Mouse (Mus musculus) thymus, postnatal 14 days (tissue): ENCODE measurements around the gene Dnajc17.

Source experiments
- DNase-seq: peaks from one replicate; pipeline ENCODE4 v3.0.0; 2021

Gene Dnajc17

DNA sequence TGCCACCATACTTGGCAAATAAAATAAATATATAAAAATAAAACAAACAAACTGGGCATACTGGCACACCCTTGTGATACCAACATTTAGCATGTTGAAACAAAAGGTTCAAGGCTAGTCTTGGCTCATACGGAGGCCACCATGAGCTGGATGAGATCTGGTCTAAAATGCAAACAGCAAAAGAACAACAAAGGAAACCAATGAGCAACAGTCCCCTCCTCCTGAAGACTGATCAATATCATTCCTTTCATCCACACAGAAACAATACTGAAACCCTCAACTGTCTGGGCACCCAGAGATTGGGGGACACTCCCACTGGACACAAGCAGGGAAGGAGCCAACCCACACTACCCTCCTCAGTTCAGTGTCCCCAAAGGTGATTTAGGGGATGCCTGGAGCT is 11.1 kb downstream of the Dnajc17 start:
- no peak for DNase-seq

GRCm38 (mm10) chr2:119196316-119197108 is 12.1 kb downstream of the Dnajc17 start:
- DNase-seq: no peak

DNA sequence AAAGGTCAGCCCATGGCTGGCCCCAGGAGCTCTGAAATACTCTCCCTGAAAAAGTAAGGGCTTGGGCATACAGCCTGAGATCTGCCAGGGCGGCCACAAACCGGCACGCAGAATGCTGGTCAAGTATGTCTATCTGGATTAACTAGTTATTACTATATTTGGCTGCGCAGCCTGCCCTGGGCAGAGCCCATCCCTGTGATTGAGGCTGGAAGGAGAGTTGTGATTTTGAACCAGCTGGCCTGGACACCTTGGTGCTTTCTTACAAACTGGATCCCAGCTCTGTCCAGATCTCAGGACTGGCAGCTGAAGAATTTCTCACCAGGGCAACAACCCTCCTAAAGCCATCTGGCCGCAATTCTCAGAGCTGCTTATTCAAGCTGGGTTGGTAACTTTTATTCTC is 14.5 kb downstream of the Dnajc17 start:
- DNase-seq: no peak

GRCm38 (mm10) chr2:119190969-119191368 is 17.6 kb downstream of the Dnajc17 start:
- DNase-seq: no peak

DNA sequence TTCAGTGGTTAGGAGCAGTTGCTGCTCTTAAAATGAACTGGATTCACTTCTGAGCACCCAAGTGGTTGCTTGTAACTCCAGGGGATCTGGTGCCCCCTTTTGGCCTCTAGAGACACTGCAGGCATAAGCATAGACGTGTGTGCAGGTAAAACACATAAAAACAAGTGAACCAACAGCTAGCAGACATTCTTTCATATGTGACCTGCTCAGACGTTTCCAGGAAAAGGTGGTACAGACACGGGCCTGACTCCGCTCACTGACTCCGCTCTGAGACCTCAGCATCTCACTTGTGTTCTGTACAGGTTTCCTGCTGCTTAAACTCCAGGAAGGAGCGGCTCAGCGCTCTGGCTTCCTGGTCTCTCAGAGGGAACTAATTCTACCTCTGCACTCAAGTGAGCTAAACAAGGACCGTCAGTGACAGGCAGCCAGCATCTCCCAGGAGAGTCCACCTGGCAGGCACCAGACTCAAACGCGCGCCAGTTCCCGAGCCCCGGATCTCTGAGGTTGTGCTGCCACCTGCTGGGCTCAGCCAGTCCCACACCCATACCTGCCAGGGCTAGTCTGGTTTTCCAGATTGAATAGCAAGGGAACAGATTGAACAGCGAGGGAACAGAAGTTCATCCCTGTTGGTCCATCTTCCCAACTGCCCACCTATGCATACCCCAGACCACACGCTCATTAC is 19.4 kb downstream of the Dnajc17 start:
- peak; percentile 85 for DNase-seq

DNA sequence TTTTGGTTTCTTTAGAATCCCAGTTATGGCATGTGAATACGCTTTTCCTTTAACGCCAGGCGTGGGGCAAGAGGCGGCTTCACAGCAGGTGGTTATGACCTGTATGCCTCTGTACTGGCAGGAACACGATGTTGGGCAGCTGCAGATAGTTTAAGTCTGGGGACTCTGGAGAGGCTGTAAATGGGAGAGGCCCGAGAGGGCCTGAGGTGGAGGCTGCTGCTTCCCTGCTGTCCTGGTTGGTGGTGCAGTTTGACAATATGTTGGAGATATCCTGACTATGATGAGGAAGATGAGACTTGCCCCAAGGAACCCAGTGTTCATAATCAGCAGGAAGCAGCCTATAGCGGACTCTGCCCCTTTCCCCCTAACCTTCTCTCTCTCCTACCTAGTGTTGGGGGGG is 25.7 kb downstream of the Dnajc17 start:
- no peak for DNase-seq

GRCm38 (mm10) chr2:119177384-119177939 is 31.1 kb downstream of the Dnajc17 start:
- DNase-seq: no peak

- DNase-seq: no peak
Measured at GRCm38 (mm10) chr2:119176761-119177160, 31.8 kb downstream of the Dnajc17 start.

GRCm38 (mm10) chr2:119175614-119176013 is 33.0 kb downstream of the Dnajc17 start:
- no peak for DNase-seq

DNA sequence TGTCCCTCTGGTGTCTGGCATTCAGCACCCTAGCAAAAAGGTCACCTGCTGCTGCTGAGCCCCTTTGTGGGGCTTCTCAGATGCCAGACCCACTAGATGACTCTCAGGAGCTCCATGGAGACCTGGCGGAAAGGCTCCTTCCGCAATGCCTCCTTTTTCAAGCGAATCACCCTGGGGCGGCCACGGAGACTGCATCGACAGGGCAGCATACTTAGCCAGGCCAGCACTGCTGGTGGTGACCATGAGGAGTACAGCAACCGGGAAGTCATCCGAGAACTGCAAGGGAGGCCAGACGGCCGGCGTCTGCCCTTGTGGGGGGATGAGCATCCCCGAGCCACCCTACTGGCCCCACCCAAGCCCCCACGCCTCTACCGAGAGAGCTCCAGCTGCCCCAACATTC is 33.7 kb downstream of the Dnajc17 start:
- DNase-seq: no peak

DNA sequence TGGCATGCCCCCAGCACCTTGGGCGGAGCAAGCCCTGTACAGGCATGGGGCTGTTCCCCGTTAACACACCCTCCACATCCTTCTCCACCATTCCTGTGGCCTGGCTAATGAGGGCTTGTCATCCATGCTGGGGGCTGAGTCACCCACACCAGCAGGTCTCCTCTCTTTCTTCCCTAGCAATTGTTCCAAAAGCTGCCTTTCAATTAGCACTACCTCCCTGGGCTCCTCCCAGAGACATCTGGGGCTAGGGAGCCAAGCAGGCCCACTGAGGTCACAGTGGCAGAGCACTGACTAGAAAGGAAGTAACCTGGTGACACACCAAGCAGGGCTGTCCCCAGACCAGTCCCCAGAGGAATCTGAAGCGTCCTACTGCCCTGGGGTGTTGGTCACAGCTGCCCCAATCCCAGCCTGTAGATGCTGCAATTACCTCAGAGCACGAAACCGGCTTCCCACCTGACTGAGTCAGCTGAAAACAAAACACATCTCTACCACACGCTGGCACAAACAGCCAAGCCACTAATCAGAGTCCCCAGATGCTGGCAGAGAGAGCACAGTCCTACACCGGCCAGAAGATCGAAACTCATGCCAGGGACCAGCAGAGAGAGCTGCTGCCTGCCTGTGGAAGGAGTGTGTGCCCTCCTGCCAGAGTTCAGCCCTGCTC is 34.5 kb downstream of the Dnajc17 start, which contains the start of gene Gm14137:
TSS of gene Gm14137 (plus strand) at position 519 of the 661 bp plus-strand sequence.
- DNase-seq: no peak

DNA sequence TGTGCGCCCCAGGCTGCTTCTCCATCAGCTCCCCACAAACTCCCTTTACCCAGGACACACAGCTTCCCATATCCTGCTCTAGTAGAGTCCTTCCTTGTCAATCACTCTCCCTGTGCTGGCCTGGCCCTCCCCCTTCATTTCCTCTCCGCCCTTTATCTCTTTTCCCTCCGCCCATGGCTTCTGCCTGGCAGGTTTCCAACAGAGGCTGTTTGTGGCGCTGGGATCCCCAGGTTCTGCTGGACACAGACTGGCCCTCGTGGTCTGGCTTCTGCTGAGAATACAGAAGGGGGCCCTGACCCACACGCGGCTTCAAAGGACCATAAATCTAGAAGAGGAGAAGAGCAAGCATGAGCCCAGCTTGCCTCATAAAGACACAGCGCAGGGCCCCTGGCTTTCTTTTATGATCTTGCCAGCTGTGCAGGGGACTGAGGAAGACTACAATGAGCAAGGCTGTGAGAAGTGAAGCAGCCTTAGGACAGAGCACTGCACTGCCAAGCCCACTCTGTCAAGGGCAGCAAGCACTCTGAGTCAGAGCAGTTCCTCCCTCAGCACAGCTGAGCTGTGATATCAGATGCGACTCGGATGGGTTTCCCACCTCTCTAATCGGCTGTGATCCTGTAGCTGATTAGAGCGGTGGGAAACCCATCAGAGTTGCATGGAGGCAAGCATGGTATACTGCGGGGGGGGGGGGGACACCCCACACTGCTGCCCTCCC is 35.6 kb downstream of the Dnajc17 start:
- no peak for DNase-seq

- DNase-seq: no peak
Measured at GRCm38 (mm10) chr2:119172446-119172845, 36.1 kb downstream of the Dnajc17 start.

DNA sequence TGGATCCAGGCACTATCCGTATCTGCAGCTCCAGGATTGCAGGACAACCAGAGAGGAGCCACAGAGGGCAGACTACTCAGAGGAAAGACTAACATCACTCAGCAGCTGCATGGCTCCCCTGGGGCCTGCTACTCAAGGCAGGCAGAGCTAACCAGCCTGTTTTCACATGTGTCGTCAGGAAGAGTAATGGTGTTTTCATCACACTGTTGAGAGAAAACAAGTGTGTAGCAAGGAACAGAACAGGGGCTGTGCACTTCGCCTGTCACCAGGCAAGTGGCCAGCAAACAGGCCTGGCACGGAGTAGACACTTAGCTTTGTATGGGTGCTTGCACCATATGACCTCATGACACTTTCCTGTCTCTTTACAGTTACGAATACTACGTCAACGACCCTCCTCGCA is 37.0 kb downstream of the Dnajc17 start:
- DNase-seq: no peak

- DNase-seq: no peak
Measured at GRCm38 (mm10) chr2:119170282-119170681, 38.3 kb downstream of the Dnajc17 start.

DNA sequence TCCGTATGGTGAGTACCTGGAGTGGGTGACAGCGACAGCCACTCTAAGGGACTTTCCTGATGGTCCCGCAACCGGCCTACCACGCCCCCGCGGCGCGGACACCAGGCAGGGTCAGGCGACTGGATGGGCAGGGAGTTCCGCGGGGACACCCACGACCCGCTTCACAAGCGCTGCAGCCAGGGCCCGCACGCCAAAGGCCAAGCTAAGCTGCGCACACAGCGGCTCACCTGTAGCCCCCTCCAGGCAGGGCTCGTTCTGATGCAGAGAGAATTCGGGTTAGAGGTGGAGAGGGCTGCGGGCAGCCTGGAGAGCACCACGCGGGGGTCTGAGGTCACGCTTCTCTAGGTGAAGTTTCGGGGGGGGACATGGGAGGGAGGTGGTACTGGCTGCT is 40.7 kb downstream of the Dnajc17 start:
- no peak for DNase-seq

DNA sequence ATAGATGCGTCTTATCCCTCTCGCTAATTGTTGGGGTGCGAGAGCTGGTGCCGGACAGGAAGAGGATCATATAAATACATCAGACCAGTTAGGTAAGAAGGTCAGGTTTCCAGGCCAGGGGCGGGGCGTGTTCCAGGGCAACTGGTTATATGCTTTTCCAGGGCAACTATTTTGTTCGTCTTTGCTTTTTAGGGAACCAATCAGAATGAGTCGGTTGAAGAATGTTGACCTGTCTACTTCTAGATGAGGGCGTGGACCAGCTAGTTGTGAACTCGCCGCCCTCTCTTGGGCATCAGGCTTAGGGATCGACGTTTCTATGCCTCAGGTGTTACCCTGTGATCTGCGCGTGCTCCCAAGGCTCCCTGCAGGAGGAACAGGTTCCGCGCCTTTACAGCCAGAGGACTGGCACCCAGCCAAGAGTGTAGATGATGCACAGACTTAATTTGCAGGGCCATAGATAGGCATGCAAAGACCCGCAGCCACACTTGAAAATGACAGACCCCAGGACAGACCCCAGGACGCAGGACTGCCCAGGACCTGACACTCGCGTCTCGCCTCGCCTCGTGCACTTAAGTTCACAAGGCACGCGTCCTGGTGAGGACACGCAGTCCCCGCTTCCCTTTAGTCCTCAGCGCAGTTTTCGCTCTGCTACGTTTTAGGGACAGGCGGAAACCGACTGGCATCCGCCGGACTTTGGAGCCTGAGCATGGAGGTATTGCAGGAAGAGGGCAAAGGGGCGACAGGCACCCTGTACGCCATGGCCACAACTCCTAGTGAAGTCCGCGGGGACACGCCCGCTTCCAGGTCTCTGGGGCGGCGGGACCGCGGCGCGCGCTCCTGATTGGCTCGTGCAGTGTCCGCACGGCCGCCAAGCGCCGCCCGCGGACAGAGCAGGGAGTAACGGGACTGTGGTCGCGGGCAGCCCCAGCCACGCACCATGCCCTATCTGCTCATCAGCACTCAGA is 41.4 kb downstream of the Dnajc17 start, which contains the start of gene Gchfr:
TSS of gene Gchfr (plus strand) at position 873 of the 965 bp plus-strand sequence.
- DNase-seq: no peak

GRCm38 (mm10) chr2:119165401-119165800 is 43.2 kb downstream of the Dnajc17 start:
- no peak for DNase-seq

DNA sequence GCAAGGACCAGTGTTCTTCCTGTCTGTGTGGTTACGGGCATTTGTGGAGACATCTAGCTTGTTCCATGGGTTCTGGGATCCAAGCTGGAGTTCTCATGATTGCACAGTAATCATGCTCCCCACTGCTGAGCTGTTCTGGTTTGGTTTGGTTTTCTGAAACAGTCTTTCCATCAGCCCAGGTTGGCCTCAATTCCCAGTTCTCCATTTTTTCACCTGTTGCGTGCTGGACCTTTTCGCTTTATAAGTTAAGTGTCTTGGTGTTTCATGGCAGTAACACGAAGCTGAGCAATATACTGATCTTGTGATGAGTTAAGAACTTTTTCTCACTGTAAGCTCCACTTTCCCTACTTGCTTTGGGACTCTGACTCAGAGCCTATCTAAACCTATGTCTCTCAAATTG is 44.6 kb downstream of the Dnajc17 start:
- no peak for DNase-seq

DNA sequence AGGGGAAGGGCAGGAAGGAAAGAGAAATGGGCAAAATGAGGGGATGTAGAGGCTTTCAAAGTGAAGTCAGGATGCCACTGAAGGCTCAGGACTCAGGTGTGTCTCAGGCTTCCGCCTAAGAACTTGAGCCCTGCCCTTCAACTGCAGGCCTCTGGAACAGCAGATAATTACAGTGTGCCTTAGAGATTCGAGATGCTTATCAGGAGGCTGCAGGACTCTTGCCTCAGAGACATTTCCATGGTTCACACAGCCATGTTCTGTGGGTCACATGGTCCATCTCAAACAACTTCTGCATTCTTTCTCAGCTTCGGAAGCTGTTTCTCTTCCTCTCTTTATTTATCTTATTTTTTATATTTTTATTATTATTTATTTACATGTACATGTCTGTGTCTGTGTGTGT is 45.5 kb downstream of the Dnajc17 start:
- DNase-seq: no peak

DNA sequence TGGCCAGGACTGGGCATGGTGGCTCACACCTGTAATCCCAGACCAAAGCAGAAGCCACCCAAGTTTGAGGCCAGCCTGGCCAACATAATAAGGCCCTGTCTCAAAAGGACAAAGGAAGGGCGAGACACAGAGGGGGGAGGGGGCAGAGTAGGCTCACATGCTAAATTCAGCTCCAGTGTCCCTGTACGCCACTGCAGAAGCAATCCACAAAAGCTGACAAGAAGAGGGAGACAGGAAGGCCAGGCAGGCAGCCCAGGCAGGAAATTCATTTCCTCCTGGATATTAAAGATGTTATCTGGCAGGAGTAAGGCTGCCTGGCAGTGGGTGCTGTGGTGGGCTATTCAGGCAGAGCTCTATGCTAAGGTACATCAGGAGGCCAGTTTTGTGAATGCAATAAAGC is 47.3 kb downstream of the Dnajc17 start:
- no peak for DNase-seq

DNA sequence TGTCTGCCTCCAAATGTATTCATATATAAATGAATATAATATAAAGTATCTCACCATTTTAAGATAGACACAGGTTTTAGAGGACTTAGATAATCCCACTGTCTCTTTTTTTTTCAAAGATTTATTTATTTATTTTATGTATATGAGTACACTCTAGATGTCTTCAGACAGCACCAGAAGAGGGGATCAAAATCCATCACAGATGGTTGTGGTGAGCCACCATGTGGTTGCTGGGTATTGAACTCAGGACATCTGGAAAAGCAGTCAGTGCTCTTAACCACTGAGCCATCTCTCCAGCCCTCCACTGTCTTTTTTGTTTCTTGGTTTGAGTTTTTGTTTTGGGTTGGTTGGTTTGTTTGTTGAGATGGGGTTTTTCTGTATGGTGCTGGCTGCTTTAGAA is 50.8 kb downstream of the Dnajc17 start:
- no peak for DNase-seq
